10 mouse cellular contexts compared by ENCODE assay signal in the genomic region with DNA sequence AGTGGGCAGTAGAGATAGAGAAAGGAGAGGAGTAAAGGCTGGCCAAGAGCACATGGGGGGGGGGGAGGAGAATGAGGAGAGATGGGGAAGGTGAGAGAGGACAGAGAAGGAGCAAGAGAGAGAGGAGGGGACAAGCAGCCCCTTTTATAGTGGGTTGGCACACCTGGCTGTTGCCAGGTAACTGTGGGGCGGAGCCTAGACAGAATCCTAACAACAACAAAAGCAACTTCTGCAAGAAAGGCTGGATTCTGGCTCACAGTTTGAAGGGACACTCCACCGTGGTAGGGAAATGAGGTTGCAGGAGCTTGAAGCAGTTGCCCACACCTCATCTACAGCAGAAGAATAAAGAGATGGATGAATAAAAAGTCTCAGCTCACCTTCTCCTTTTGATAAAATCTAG.
"Had no signal": no experiment of that assay in that cellular context is flagged by ENCODE, and none has a peak within 500 bp of the region (broad histone marks: within the 10 kb centered on the region; RNA-seq: fewer than 3 reads in every experiment).

No protein-coding gene starts in this region.

- DNase-seq: lung, adult 18-20 months; lung, embryonic 14.5 days; lung, postnatal 10 days; lung, postnatal 4 days; midbrain, embryonic 14.5 days; retina, postnatal 1 day; right cerebral cortex, postnatal 14 days; thymus, adult 2 months; thymus, postnatal 25 days; thymus, postnatal 4 days had no signal
